Mouse (Mus musculus) E14TG2a.4 (cell line): ENCODE measurements at regions not wholly inside any gene's neighbourhood (a gene's known extent, or its start where the extent isn't known, plus 50 kb on each side); places are given as distances from the start of the nearest gene placed in this dataset.

ENCODE experiments used
- H3K27me3 ChIP-seq: 2 replicates; pipeline ENCODE4 v1.6.1; 2014; ENCODE audit warnings: low read length, control low read depth; ENCODE audit not compliant: insufficient read depth
- H3K36me3 ChIP-seq: 2 replicates; pipeline ENCODE4 v1.6.1; 2014; ENCODE audit warnings: low read length, control low read depth; ENCODE audit not compliant: insufficient read depth
- H3K4me1 ChIP-seq: replicated peaks from 2 replicates; pipeline ENCODE4 v1.6.1; 2014; ENCODE audit warnings: low read depth, low read length, control low read depth
- H3K4me3 ChIP-seq: replicated peaks from 2 replicates; pipeline ENCODE4 v1.5.1; 2014; ENCODE audit warnings: mild to moderate bottlenecking, low read length
- H3K9me3 ChIP-seq: 2 replicates; pipeline ENCODE4 v1.6.1; 2014; ENCODE audit warnings: low read length, control low read depth
- CTCF ChIP-seq: conservative IDR thresholded peaks from 2 replicates; pipeline ENCODE4 v1.5.1; 2014; ENCODE audit warnings: low read length
- NANOG ChIP-seq: IDR thresholded peaks from 2 replicates; pipeline ENCODE4 v1.6.1; 2014; ENCODE audit warnings: borderline replicate concordance, low read length, mixed read lengths
- POU5F1 ChIP-seq: IDR thresholded peaks from 2 replicates; pipeline ENCODE4 v1.6.1; 2014; ENCODE audit warnings: low read length, borderline replicate concordance

DNA sequence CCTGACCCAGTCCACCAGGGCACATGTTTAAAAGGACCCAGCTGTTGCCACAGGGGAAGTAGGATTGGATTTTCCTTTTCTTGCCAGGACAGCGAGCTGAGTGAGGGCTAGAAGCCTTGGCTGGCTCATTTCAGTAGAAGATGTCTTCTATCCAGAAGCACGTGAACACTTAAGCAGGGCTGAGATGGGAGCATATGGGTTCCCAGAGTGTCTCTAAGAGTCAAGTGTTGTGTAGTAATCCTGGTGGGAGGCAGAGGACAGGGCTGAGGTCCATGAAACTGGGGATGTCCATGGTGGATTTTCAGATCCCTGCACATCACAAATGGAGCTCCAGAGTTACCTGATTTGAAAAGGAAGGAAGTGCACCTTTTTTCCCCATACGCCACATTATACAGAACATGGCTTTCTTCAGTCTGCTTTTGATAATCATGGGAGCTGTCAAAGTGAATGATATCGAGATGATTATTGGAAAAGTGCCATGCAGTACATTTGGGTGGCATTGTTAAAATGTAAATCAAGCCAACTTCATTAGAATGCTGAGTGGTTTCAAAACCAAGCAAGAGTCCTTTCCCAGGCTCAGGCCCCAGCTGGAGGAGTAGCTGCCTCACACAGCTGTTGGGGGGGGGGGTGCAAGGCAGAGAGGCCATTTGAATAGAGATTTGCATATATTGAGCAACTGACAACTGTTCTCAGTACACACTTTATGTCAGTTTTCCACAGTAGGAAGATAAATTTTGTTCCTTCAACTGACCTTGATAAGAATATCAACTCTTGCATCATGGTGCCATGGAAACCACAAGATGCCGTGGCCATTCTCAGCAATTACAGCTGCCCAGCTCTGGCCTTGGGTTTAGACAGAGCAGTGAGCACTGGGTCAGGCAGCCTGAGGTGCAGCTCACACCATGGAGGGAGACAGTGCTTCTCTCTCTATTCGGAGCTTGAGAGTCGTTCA lies 81.7 kb downstream of the Slc35b3 start:
- H3K27me3 ChIP-seq: no peaks in the 10 kb centered on the region
- H3K36me3 ChIP-seq: no peaks in the 10 kb centered on the region
- H3K9me3 ChIP-seq: peaks cover 11% of the 10 kb centered on the region; the same call in 1 of the 2 replicates
- TF ChIP-seq NANOG: no peak
- no peak for TF ChIP-seq POU5F1
- no peak for TF ChIP-seq CTCF
- H3K4me1 ChIP-seq: no peaks in the 10 kb centered on the region
- H3K4me3 ChIP-seq: no peak overlapping the region

DNA sequence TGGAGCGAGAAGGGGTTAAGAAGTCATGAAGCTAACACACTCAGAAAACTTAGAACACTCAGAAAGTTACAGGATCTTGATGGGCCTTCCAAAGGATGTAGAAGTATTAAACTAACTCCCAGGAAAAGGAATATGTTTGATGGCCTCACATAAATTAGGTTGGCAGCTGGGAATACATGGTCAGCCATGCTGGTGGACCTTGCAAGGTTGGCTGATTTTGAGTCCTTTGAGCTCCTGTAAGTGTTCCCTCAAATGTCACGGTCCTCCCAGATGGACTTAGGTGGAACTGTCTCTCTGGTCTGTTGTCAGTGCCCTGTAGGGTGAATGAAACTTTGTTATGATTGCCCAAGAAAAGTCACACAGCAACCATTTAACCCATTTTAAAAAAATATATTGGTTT lies 84.8 kb downstream of the Slc35b3 start:
- no peaks in the 10 kb centered on the region for H3K4me1 ChIP-seq
- TF ChIP-seq POU5F1 (no peak), CTCF (no peak)
- peaks cover 11% of the 10 kb centered on the region; the same call in 1 of the 2 replicates for H3K9me3 ChIP-seq
- H3K27me3 ChIP-seq: no peaks in the 10 kb centered on the region
- H3K4me3 ChIP-seq: no peak overlapping the region
- H3K36me3 ChIP-seq: no peaks in the 10 kb centered on the region

DNA sequence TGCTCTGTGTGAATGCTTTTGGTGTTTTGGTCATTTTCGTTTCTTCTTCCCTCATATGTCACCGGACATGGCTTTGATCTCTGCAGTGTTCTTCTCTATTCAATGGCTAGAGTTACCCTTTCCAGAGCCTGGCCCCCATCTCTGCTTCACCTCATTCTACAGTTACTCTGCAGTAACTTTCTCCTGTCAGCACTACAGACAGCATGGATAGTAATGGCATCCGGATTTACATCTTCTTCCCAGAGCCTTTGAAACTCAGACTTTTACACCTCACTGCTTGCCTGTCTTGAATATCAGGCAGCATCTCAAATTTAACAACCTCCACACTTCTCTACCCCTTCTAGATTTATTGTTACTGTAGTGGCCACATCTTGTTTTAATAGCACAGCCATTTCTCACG lies 96.7 kb downstream of the Slc35b3 start:
- H3K4me3 ChIP-seq: no peak overlapping the region
- no peaks in the 10 kb centered on the region for H3K9me3 ChIP-seq
- H3K27me3 ChIP-seq: no peaks in the 10 kb centered on the region
- H3K4me1 ChIP-seq: no peaks in the 10 kb centered on the region
- no peaks in the 10 kb centered on the region for H3K36me3 ChIP-seq
- no peak for TF ChIP-seq NANOG
- TF ChIP-seq POU5F1: no peak
- no peak for TF ChIP-seq CTCF

DNA sequence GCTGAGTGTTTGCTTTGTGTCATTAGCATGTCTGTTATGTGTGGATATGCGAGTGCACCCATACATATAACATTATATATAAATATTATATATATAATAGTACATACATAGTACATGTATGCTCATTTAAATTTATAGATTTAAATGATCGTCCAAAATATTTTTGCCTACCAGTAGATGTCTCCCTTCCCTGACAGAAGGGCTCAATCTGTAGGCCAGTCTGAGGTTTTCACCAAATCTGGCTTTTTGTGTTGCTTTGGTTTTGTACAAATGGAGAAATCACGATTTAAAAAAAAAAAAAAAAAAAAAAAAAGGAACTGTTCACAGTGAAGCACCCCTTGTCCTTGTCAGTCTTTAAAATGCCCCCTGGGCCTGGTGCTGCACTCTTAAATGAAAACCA lies 104.9 kb downstream of the Slc35b3 start:
- TF ChIP-seq NANOG (no peak), CTCF (no peak), POU5F1 (no peak)
- Histone ChIP-seq H3K9me3 (no peaks in the 10 kb centered on the region), H3K27me3 (no peaks in the 10 kb centered on the region), H3K4me1 (peaks cover 5% of the 10 kb centered on the region; the same call in 1 of the 2 replicates), H3K36me3 (no peaks in the 10 kb centered on the region), H3K4me3 (no peak overlapping the region)

DNA sequence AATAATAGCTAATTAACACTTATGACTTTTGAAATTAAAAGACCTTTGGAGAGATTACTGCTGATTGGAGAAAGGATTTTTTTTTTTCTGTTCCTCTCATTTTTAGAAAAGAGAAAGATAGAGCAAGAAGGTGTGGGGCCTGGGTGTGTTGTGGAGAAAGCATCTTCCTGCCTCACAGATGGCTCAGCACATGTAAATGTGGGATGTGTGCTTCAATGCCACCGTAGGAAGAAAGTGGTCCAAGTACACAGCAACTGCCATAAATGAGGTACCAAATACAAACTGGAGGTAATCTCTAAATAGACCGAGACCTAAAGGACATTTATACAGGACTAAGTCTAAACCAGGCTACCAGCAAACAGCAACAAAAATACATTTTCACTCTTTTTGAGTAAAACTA lies 105.7 kb downstream of the Slc35b3 start:
- Histone ChIP-seq H3K9me3 (no peaks in the 10 kb centered on the region), H3K36me3 (no peaks in the 10 kb centered on the region), H3K4me1 (peaks cover 5% of the 10 kb centered on the region; the same call in 1 of the 2 replicates), H3K27me3 (no peaks in the 10 kb centered on the region), H3K4me3 (no peak overlapping the region)
- no peak for TF ChIP-seq NANOG
- TF ChIP-seq CTCF: no peak
- no peak for TF ChIP-seq POU5F1

DNA sequence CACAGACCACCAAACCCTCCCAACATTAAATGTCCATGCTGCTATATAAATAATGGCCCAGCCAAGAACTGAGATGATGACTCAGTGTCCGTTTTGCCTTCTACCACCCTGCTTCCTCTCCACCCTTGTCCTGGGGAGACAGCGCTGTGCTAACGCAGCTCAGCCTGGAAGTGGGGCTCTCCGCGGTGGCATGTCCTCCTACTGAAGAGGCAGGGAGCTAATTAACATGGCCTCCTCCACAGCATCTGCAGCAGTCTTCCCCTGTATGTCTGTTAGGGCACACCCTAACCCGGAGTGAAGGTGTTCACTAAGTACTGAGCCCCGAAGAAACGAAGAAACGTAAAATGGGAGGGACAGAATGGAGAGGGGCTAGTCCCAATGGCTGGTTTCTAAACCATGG lies 107.8 kb downstream of the Slc35b3 start:
- H3K36me3 ChIP-seq: no peaks in the 10 kb centered on the region
- peak overlapping the region; percentile 35; the same call in 1 of the 2 replicates for H3K4me3 ChIP-seq
- H3K9me3 ChIP-seq: no peaks in the 10 kb centered on the region
- no peaks in the 10 kb centered on the region for H3K27me3 ChIP-seq
- peaks cover 5% of the 10 kb centered on the region; the same call in 1 of the 2 replicates for H3K4me1 ChIP-seq
- no peak for TF ChIP-seq NANOG
- no peak for TF ChIP-seq POU5F1
- no peak for TF ChIP-seq CTCF

DNA sequence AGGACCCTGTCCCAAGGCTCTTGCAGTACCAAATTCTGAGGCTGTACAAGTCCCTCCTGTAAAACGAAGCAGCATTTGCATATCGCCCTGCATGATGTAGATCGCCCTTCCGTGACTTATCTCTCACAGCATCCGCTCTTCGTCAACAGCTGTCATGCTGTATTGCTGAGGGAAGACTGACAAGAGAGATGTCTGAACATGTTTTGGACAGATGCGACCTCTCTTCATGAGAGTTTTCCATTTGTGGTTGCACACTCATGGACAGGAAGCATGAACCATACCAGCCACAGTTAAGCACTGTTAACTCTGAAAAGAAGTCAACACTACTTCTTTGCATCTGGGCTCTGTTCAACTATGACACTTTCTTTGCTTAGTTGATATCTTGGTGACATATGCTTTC lies 108.9 kb downstream of the Slc35b3 start:
- TF ChIP-seq CTCF: no peak
- no peak for TF ChIP-seq POU5F1
- TF ChIP-seq NANOG: no peak
- Histone ChIP-seq H3K27me3 (no peaks in the 10 kb centered on the region), H3K9me3 (no peaks in the 10 kb centered on the region), H3K36me3 (no peaks in the 10 kb centered on the region), H3K4me1 (peaks cover 5% of the 10 kb centered on the region; the same call in 1 of the 2 replicates), H3K4me3 (no peak overlapping the region)

DNA sequence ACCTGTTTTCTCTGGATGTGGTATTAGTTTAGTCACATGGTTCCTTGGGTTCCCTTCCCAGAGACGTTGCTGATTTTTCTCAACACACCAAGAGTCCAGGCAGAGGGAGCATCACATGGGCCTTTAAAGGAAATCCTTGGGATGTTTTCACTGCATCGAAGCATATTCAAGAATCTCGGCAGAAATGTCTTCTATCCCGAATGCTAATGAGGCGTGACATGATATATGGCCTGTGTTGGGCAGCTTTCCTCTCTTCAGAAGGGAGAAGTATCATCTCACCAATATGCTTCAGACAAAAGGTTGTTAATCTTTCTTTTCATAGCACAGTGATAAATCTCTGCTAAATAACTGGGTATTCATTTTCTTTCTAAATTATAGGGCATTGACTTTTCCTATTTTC lies 122.4 kb downstream of the Slc35b3 start:
- Histone ChIP-seq H3K4me1 (peaks cover 3% of the 10 kb centered on the region; the same call in 1 of the 2 replicates), H3K36me3 (no peaks in the 10 kb centered on the region), H3K9me3 (no peaks in the 10 kb centered on the region), H3K27me3 (0 out of 2 replicates have a peak, but pooled peaks cover 6% of the 10 kb centered on the region), H3K4me3 (no peak overlapping the region)
- TF ChIP-seq POU5F1 (no peak), NANOG (no peak), CTCF (no peak)

DNA sequence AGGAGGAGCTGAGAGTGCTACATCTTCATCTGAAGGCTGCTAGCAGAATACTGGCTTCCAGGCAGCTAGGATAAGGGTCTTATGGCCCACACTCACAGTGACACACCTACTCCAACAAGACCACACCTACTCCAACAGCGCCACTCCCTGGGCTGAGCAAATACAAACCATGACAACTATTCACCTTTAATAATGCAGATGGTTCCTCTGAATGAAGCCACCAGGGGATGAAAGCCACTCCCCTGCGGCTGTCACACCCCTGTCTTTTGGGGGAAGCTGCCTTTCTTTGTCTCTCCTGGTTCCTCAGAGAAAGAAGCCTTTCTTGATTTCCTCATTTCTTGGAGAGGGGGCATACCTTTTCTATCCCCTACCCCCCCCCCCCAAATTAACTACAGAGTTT lies 135.0 kb downstream of the Slc35b3 start:
- Histone ChIP-seq H3K4me1 (peaks cover 31% of the 10 kb centered on the region), H3K4me3 (no peak overlapping the region), H3K9me3 (no peaks in the 10 kb centered on the region), H3K36me3 (no peaks in the 10 kb centered on the region), H3K27me3 (no peaks in the 10 kb centered on the region)
- TF ChIP-seq CTCF (no peak), POU5F1 (no peak), NANOG (no peak)
